9 mouse cellular contexts compared by ENCODE assay signal in the genomic region with DNA sequence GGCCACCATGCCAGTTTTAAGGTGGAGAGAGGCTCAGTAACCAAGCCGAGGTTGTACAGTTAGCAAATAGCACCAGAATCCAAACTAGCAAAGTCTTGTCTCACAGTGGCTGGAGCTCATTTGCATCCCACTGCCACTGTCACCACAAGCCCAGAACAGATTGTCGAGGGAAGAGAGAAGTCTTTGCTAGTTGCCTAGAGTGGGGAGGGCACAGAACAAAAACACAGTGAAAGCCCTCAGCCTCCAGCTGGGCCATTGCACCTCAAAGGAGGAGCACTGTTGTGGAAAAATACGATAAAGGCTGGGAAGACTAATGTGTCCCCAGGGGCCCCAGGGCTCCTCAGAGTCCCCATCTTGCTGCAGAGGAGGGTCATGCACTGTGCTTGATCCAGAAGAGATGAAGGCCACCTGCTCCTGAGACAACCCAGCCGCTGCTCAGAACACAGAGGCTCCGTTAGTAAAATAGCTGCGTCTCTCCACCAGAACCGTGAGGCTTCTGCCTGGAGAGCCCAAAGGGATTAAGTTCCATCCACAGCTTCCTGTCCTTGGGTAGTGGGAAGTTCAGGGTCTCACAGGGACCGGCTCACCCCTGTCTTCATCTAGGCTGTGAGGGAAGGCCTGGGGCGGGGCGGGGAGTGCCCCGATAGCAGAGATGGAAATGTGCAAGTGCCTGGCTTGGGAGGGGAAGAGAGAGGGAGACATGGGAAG. TPM values are rescaled to one million over a fixed set of nuclear protein-coding genes. Genes with fewer than 3 reads are reported as not detected.
DNase-seq lines count a peak whose midpoint lies in the region; ATAC-seq and TF ChIP-seq lines count a peak whose summit lies in the region.
"Had no signal": no experiment of that assay in that cellular context is flagged by ENCODE, and none has a peak within 500 bp of the region (broad histone marks: within the 10 kb centered on the region; RNA-seq: fewer than 3 reads in every experiment).

No protein-coding gene starts in this region.

- WGBS in lung, postnatal 0 days = 29% methylated on average over 11 of the region's 11 CpGs

- H3K27ac ChIP-seq in lung, postnatal 0 days (ENCODE audit: low read length) = peak overlapping the region; percentile 81
- no peak overlapping the region for H3K27ac ChIP-seq in left cerebral cortex, adult 2 months

- H3K4me3 ChIP-seq in lung, postnatal 0 days (ENCODE audit: low read depth, low read length) = no peak overlapping the region
- H3K4me3 ChIP-seq in left cerebral cortex, adult 2 months = no peak overlapping the region

- intact Hi-C loops in heart, postnatal 14 days (cut with DNase I) = no loop called here
- intact Hi-C loops in left cerebral cortex, adult 2 months (cut with DNase I) = no loop called here

- peak; percentile 46 for DNase-seq in gastrocnemius, postnatal 25 days
- DNase-seq in gastrocnemius, postnatal 10 days = no peak
- peak; percentile 42 for DNase-seq in embryo, embryonic 11 days
- peak; percentile 59 to 61 for DNase-seq in heart, postnatal 14 days
- DNase-seq in lung, postnatal 0 days (ENCODE audit: low spot score) = peak; percentile 53
- no peak for DNase-seq in cerebellum, postnatal 25 days
- no peak for DNase-seq in left cerebral cortex, adult 2 months (ENCODE audit: extremely low spot score in 1 of 2, low spot score in 2 of 2)
- no peak for DNase-seq in urinary bladder, postnatal 10 days (ENCODE audit: low spot score)

- peaks cover 5% of the 10 kb centered on the region; the same call in 1 of the 2 replicates for H3K4me1 ChIP-seq in lung, postnatal 0 days (ENCODE audit: insufficient read depth, low read depth, low read length)

- peak; percentile 29 for ATAC-seq in lung, postnatal 0 days

- no peak overlapping the region for H3K4me2 ChIP-seq in lung, postnatal 0 days (replicated peaks; ENCODE audit: low read depth, low read length)

- H3K9ac ChIP-seq in lung, postnatal 0 days (replicated peaks; ENCODE audit: low read depth) = no peak overlapping the region

- TF ChIP-seq EP300 in lung, postnatal 0 days (IDR thresholded peaks at IDR 0.05) = no peak

- no peaks in the 10 kb centered on the region for H3K27me3 ChIP-seq in lung, postnatal 0 days (replicated peaks; ENCODE audit: insufficient read depth, low read length)

- no peaks in the 10 kb centered on the region for H3K36me3 ChIP-seq in lung, postnatal 0 days (ENCODE audit: insufficient read depth, low read length)

- no peak for TF ChIP-seq CTCF in lung, postnatal 0 days (IDR thresholded peaks at IDR 0.05)
- no peak for TF ChIP-seq CTCF in left cerebral cortex, adult 2 months (IDR thresholded peaks at IDR 0.05)

- no peaks in the 10 kb centered on the region for H3K9me3 ChIP-seq in lung, postnatal 0 days (ENCODE audit: low read length)

RNA-seq across cellular contexts. Expression of gene Rem1, which starts 12.8 kb away (rescaled TPM):
- 1 to 10 TPM; 2.9 to 3.8 TPM for total RNA-seq in gastrocnemius, postnatal 25 days (2021)
- 10 to 100 TPM in 1 of 2 experiments, 1 to 10 TPM in 1; 9.1 to 11.5 TPM for total RNA-seq in gastrocnemius, postnatal 10 days (2021)
- 10 to 100 TPM in 1 of 2 experiments, 1 to 10 TPM in 1; 9.1 to 11.9 TPM for total RNA-seq in heart, postnatal 14 days (2021)
- polyA plus RNA-seq in lung, postnatal 0 days (2015; fragmentation: Nextera tagmentation; extraction: Ambion mirVana) = 32.2 and 34.0 TPM in 2 replicates
- under 1 TPM; 0.65 to 0.68 TPM for total RNA-seq in left cerebral cortex, adult 2 months (2021)

RNA-seq across cellular contexts. Expression of gene Defb25, which starts 16.7 kb away (rescaled TPM):
- total RNA-seq in gastrocnemius, postnatal 25 days (2021) = not detected
- total RNA-seq in gastrocnemius, postnatal 10 days (2021) = 1 to 10 TPM; 1.5 to 1.6 TPM
- total RNA-seq in heart, postnatal 14 days (2021) = not detected
- polyA plus RNA-seq in lung, postnatal 0 days (2015; fragmentation: Nextera tagmentation; extraction: Ambion mirVana) = 3.0 and 4.9 TPM in 2 replicates
- total RNA-seq in left cerebral cortex, adult 2 months (2021) = not detected
- polyA plus RNA-seq: limb, embryonic 11.5 days had no signal

RNA-seq across cellular contexts. Expression of gene H13, which starts 29.7 kb away (rescaled TPM):
- 10 to 100 TPM; 29.5 to 38.6 TPM for total RNA-seq in gastrocnemius, postnatal 25 days (2021)
- total RNA-seq in gastrocnemius, postnatal 10 days (2021) = 10 to 100 TPM; 56.0 to 61.1 TPM
- total RNA-seq in heart, postnatal 14 days (2021) = 10 to 100 TPM; 38.7 to 42.4 TPM
- polyA plus RNA-seq in lung, postnatal 0 days (2015; fragmentation: Nextera tagmentation; extraction: Ambion mirVana) = 110 and 127 TPM in 2 replicates
- 10 to 100 TPM; 77.2 to 82.2 TPM for total RNA-seq in left cerebral cortex, adult 2 months (2021)

RNA-seq across cellular contexts. Expression of gene Defb36, which starts 35.4 kb away (rescaled TPM):
- not detected for total RNA-seq in gastrocnemius, postnatal 25 days (2021)
- not detected for total RNA-seq in gastrocnemius, postnatal 10 days (2021)
- not detected for total RNA-seq in heart, postnatal 14 days (2021)
- not detected in 2 replicates for polyA plus RNA-seq in lung, postnatal 0 days (2015; fragmentation: Nextera tagmentation; extraction: Ambion mirVana)
- total RNA-seq in left cerebral cortex, adult 2 months (2021) = not detected
- polyA plus RNA-seq: limb, embryonic 11.5 days had no signal

RNA-seq across cellular contexts. Expression of gene Defb45, which starts 40.4 kb away (rescaled TPM):
- not detected for total RNA-seq in gastrocnemius, postnatal 25 days (2021)
- not detected for total RNA-seq in gastrocnemius, postnatal 10 days (2021)
- total RNA-seq in heart, postnatal 14 days (2021) = not detected
- not detected in 2 replicates for polyA plus RNA-seq in lung, postnatal 0 days (2015; fragmentation: Nextera tagmentation; extraction: Ambion mirVana)
- total RNA-seq in left cerebral cortex, adult 2 months (2021) = not detected
- polyA plus RNA-seq: limb, embryonic 11.5 days had no signal

Comparison
In these comparisons a context has a peak if more than half of its experiments do, and no peak if none do; other contexts are left out.
1. DNase-seq: peak in gastrocnemius, postnatal 25 days (single experiment), embryo, embryonic 11 days (single experiment), heart, postnatal 14 days (2 of 2) and lung, postnatal 0 days (single experiment); none in gastrocnemius, postnatal 10 days (single experiment), cerebellum, postnatal 25 days (0 of 2), left cerebral cortex, adult 2 months (0 of 2) and urinary bladder, postnatal 10 days (single experiment).